Mouse (Mus musculus) kidney, embryonic 16.5 days (tissue): ENCODE data around the gene Lrif1. TPM values are rescaled to one million over a fixed set of nuclear protein-coding genes. Genes with fewer than 3 reads are reported as not detected.

Experiments
- polyA plus RNA-seq: library from polyadenylated mRNA; unstranded; fragments of >200 nt; fragmentation: Nextera tagmentation; extraction: Ambion mirVana; gene quantifications from 2 replicates; pipeline ENCODE4 v1.2.1, GENCODE M21; 2015

The Lrif1 gene
- polyA plus RNA-seq, 1 experiment from 2014 or later = 13.7 TPM

Other genes starting within 250 kb of the Lrif1 start
- 8.1 and 8.7 TPM in 2 replicates for gene Dennd2d, start 202.6 kb upstream of the Lrif1 start, polyA plus RNA-seq
- 90.8 and 94.7 TPM in 2 replicates for gene Dram2, start 137.2 kb upstream of the Lrif1 start, polyA plus RNA-seq
- 63.4 and 65.1 TPM in 2 replicates for gene Cept1, start 137.2 kb upstream of the Lrif1 start, polyA plus RNA-seq
- 3.4 and 4.7 TPM in 2 replicates for gene Cd53, start 105.2 kb downstream of the Lrif1 start, polyA plus RNA-seq
- gene Olfr266, start 141.3 kb downstream of the Lrif1 start, polyA plus RNA-seq = not detected in 2 replicates